Mouse (Mus musculus) liver, embryonic 14.5 days (tissue): Measurements from ENCODE around the gene Slc30a10. TPM values are rescaled to one million over a fixed set of nuclear protein-coding genes. Genes with fewer than 3 reads are reported as not detected.
A peak's percentile ranks its signal among the peaks of the same experiment; 100 is the strongest.

ENCODE experiments used
- ATAC-seq: fragments of 200-750 bp; cut with Nextera tagmentation; 2 replicates; pipeline ENCODE4 v1.8.0; 2017; ENCODE audit warnings: moderate number of reproducible peaks, mild to moderate bottlenecking, moderate library complexity; ENCODE audit not compliant: insufficient read depth
- DNase-seq, 3 experiments: peaks; one replicate each; pipeline ENCODE4 v3.0.0-alpha.2; 2012 to 2013; ENCODE audit warnings: low read depth in 3 of 3, low spot score in 3 of 3
- H3K27ac ChIP-seq: fragments of 300-500 bp; sonication (generic); 2 replicates; pipeline ENCODE4 v1.5.1; 2014; ENCODE audit warnings: moderate library complexity, mild to moderate bottlenecking, control low read depth, inconsistent platforms
- H3K27me3 ChIP-seq: fragments of 300-500 bp; sonication (generic); 2 replicates; pipeline ENCODE4 v1.6.1; 2014; ENCODE audit warnings: mild to moderate bottlenecking, low read length, moderate library complexity; ENCODE audit not compliant: control insufficient read depth, insufficient read depth
- H3K36me3 ChIP-seq: fragments of 300-500 bp; sonication (generic); replicated peaks from 2 replicates; pipeline ENCODE4 v1.6.1; 2014; ENCODE audit warnings: low read depth; ENCODE audit not compliant: control insufficient read depth, insufficient read depth
- H3K4me1 ChIP-seq, 2 experiments: fragments of 200-500 bp in 1 of 2; fragments of 300-500 bp in 1 of 2; sonication (generic) in 1 of 2; replicated peaks; 2 replicates each; pipeline ENCODE4 v1.6.1; 2012 to 2014; ENCODE audit warnings: antibody characterized with exemption in 1 of 2, inconsistent platforms in 1 of 2, low read length in 1 of 2; ENCODE audit not compliant: control insufficient read depth in 2 of 2, insufficient read depth in 2 of 2
- H3K4me2 ChIP-seq: fragments of 300-500 bp; sonication (generic); 2 replicates; pipeline ENCODE4 v1.6.1; 2014; ENCODE audit warnings: low read depth, mild to moderate bottlenecking, control low read depth, moderate library complexity
- H3K4me3 ChIP-seq, 2 experiments: fragments of 200-500 bp in 1 of 2; fragments of 300-500 bp in 1 of 2; sonication (generic) in 1 of 2; 2 replicates each; pipeline ENCODE4 v1.5.1; 2012 to 2014; ENCODE audit warnings: low read depth in 2 of 2, low read length in 2 of 2, mild to moderate bottlenecking in 2 of 2, control low read depth in 1 of 2, inconsistent platforms in 1 of 2, moderate library complexity in 1 of 2; ENCODE audit not compliant: insufficient read depth in 1 of 2
- H3K9ac ChIP-seq: fragments of 300-500 bp; sonication (generic); replicated peaks from 2 replicates; pipeline ENCODE4 v1.6.1; 2014; ENCODE audit warnings: mild to moderate bottlenecking, control low read depth, moderate library complexity
- H3K9me3 ChIP-seq: fragments of 300-500 bp; sonication (generic); 2 replicates; pipeline ENCODE4 v1.6.1; 2016; ENCODE audit warnings: low read length, mixed read lengths; ENCODE audit not compliant: control insufficient read depth
- CTCF ChIP-seq: IDR thresholded peaks from 2 replicates; pipeline ENCODE4 v1.5.1; 2016; ENCODE audit warnings: antibody characterized with exemption, low read depth, control low read depth
- EP300 ChIP-seq: IDR thresholded peaks from 2 replicates; pipeline ENCODE4 v1.6.1; 2016; ENCODE audit warnings: antibody characterized with exemption, low read depth
- WGBS: fragments of 180-500 bp; shearing (Covaris S2); extraction: QIAGEN DNeasy Blood & Tissue Kit; methylation state at CpG from one replicate; pipeline ENCODE4 v1.1.7; 2014; ENCODE audit not compliant: insufficient replicate concordance; 5-methylcytosine and 5-hydroxymethylcytosine counted together
- polyA plus RNA-seq, 2 experiments: library from polyadenylated mRNA; depleted of rRNA in 1 of 2; stranded (reverse) in 1 of 2; unstranded in 1 of 2; fragments of >200 nt; fragmentation: Nextera tagmentation in 1 of 2; extraction: Ambion mirVana in 1 of 2; gene quantifications; 2 replicates each; pipeline versions ENCODE4 v1.2.1 to v1.2.3; 2012 to 2014

The Slc30a10 gene
- polyA plus RNA-seq, 2 experiments = 13.3 to 21.2 TPM

GRCm38 (mm10) chr1:185420776-185421175, 33.9 kb upstream of the Slc30a10 start:
- H3K27me3 ChIP-seq = no peaks in the 10 kb centered on the region
- peaks cover 70% of the 10 kb centered on the region for H3K36me3 ChIP-seq
- H3K9me3 ChIP-seq = no peaks in the 10 kb centered on the region
- H3K4me1 ChIP-seq = peaks cover 0 to 17% of the 10 kb centered on the region in 2 experiments; a peak in 2 of 4 replicates
- DNase-seq (peak in 1 of 3 experiments; percentile 32), ATAC-seq (peak; percentile 44; the same call in 1 of the 2 replicates)
- no peak for TF ChIP-seq CTCF
- no peak for TF ChIP-seq EP300
- no peak overlapping the region for H3K9ac ChIP-seq
- 66% methylated on average over 6 of the region's 6 CpGs for WGBS
- no peak overlapping the region for H3K4me2 ChIP-seq
- H3K4me3 ChIP-seq = no peak overlapping the region
- H3K27ac ChIP-seq = no peak overlapping the region

DNA sequence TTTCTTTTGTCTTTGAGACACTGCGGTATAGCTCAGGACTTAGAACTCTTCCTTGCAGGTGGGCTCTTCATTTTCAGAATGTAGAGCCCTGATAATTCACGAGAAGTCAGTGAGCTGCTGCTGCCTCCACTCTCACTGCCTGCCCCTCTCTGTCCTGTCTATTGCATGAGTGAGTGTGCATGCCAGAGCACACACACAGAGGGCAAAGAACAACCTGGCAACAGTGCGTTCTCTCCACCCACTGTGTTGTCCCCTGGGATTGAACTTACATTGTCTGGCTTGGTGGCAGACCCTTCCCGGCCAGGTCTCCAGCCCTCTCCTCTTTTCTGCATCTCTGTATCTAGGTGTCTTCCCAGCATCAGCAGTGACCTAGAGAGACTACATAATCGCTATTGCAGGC, 28.1 kb upstream of the Slc30a10 start:
- no peak overlapping the region for H3K4me3 ChIP-seq
- H3K27ac ChIP-seq = no peak overlapping the region
- H3K4me2 ChIP-seq = no peak overlapping the region
- no peaks in the 10 kb centered on the region for H3K27me3 ChIP-seq
- ATAC-seq (no peak), DNase-seq (no peak)
- 0 out of 4 replicates have a peak, but pooled peaks cover 0 to 2% of the 10 kb centered on the region in 2 experiments for H3K4me1 ChIP-seq
- H3K9me3 ChIP-seq = no peaks in the 10 kb centered on the region
- peaks cover 50% of the 10 kb centered on the region for H3K36me3 ChIP-seq
- 90% methylated on average over 5 of the region's 5 CpGs for WGBS
- no peak overlapping the region for H3K9ac ChIP-seq
- TF ChIP-seq CTCF = no peak
- TF ChIP-seq EP300 = no peak

GRCm38 (mm10) chr1:185430488-185430887, 24.2 kb upstream of the Slc30a10 start:
- H3K4me1 ChIP-seq = peaks cover 4 to 11% of the 10 kb centered on the region in 2 experiments
- H3K4me2 ChIP-seq = no peak overlapping the region
- DNase-seq (no peak), ATAC-seq (no peak)
- 85% methylated on average over 5 of the region's 5 CpGs for WGBS
- H3K9ac ChIP-seq = no peak overlapping the region
- H3K36me3 ChIP-seq = peaks cover 23% of the 10 kb centered on the region
- H3K9me3 ChIP-seq = no peaks in the 10 kb centered on the region
- no peaks in the 10 kb centered on the region; the same call in 1 of the 2 replicates for H3K27me3 ChIP-seq
- no peak overlapping the region for H3K4me3 ChIP-seq
- TF ChIP-seq CTCF (no peak), EP300 (no peak)
- H3K27ac ChIP-seq = no peak overlapping the region

DNA sequence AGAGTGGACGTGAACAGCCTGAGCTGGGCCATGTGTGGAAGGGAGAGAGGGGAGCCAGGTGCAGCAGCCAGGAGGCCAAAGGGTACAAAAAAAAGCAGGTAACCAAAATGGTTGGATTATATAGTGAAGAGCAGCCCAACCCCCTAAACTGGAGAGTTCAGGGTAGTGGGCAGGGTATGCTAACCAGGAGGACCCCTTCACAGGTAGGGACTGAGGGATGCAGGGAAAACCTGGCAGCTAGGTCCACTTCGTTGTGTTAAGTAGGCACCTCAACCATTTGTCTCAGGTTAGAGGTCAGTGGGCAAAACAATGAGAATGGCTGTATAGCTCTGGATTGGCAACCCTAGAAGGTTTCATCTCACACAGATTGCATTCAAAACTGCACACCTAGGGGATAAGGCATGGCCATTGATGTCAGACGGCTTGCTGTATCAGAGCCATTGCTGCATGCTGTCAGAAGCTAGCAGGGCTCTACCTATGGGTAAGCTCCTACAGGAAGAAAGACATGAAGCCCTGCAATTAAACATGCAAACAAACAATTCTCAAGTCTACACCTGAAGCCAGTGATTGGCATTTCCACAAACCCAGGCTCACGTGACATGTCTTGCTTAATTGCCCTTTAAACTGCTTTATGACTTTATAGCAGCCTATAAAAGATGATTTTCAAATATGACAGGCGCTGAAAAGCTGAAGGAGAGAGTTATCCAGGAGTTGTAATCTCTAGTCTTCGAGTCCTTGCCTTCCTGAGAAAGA, 23.2 kb upstream of the Slc30a10 start:
- H3K4me3 ChIP-seq = no peak overlapping the region
- no peaks in the 10 kb centered on the region; the same call in 1 of the 2 replicates for H3K27me3 ChIP-seq
- no peak overlapping the region for H3K27ac ChIP-seq
- H3K9me3 ChIP-seq = no peaks in the 10 kb centered on the region
- H3K4me1 ChIP-seq = peaks cover 4 to 11% of the 10 kb centered on the region in 2 experiments
- no peak overlapping the region for H3K9ac ChIP-seq
- H3K4me2 ChIP-seq = no peak overlapping the region
- DNase-seq (no peak), ATAC-seq (no peak)
- WGBS = 68% methylated on average over 6 of the region's 6 CpGs
- TF ChIP-seq CTCF = no peak
- no peak for TF ChIP-seq EP300
- H3K36me3 ChIP-seq = peaks cover 20% of the 10 kb centered on the region

DNA sequence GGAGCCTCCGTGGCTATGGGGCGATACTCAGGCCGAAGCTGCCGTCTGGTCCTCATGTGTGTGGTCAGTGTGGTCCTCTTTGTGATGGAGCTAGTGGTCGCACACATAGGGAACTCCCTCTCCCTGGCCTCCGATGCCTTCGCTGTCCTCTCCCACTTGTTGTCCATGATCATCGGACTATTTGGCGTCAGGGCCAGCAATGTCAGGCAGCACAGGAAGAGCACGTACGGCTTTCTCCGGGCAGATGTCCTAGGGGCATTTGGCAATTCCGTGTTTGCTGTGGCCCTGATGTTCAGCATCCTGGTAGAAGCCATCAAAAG, 22.7 kb upstream of the Slc30a10 start:
- TF ChIP-seq EP300 = no peak
- TF ChIP-seq CTCF = no peak
- Histone ChIP-seq H3K9ac (no peak overlapping the region), H3K27ac (no peak overlapping the region), H3K4me2 (no peak overlapping the region), H3K36me3 (peaks cover 15% of the 10 kb centered on the region), H3K27me3 (no peaks in the 10 kb centered on the region; the same call in 1 of the 2 replicates), H3K4me3 (no peak overlapping the region), H3K9me3 (no peaks in the 10 kb centered on the region), H3K4me1 (peaks cover 4 to 11% of the 10 kb centered on the region in 2 experiments)
- DNase-seq (no peak), ATAC-seq (no peak)
- WGBS = 76% methylated on average over 13 of the region's 13 CpGs
